Mouse (Mus musculus): ENCODE measurements around the gene Foxj2. TPM values are rescaled to one million over a fixed set of nuclear protein-coding genes. Genes with fewer than 3 reads are reported as not detected.
A peak's percentile ranks its signal among the peaks of the same experiment; 100 is the strongest.

Gene Foxj2
- polyA plus RNA-seq, 1 experiment from 2014 or later: 4.8 TPM

DNA sequence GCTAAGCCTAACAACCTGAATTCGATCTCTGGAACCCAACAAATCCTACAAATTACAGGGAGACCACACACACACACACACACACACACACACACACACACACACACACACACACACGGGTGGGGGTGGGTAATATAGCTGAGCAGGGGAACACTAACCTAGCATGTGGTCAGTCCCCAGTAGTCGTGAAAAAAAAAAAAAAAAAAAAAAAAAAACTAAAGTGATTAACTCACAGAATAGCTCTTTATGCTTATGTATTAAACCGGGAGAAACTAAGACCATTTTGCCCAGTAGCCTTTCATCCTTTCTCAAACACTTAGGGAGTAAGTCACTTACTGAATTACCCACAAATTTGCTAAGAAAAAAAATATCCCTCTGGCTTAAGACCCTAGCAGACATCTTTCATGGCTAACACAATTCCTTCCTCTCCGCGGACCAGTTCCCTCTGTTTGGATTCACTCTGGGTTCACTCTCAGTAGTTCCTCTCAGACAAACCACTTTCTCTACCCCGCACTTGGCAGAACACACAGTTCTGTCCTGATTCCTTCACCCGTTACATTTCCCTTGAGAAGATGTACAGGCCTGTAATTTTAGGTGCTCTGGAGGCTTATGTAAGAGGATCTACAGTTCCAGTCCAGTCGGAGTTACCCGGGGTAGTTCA, 18.9 kb upstream of the Foxj2 start:
- H3K4me1 ChIP-seq: peaks cover 15% of the 10 kb centered on the region
- H3K27me3 ChIP-seq (replicated peaks): peaks cover 10% of the 10 kb centered on the region; the same call in 1 of the 2 replicates
- H3K36me3 ChIP-seq: no peaks in the 10 kb centered on the region
- H3K4me2 ChIP-seq: peak overlapping the region; percentile 100
- H3K4me3 ChIP-seq: peak overlapping the region; percentile 67
- WGBS: 39% methylated on average over 10 of the region's 10 CpGs
- H3K9me3 ChIP-seq: no peaks in the 10 kb centered on the region
- no peak overlapping the region for H3K27ac ChIP-seq (replicated peaks)
- ATAC-seq (ENCODE audit: extremely low read depth, insufficient number of reproducible peaks, low FRiP score, low TSS enrichment): no peak
- H3K9ac ChIP-seq: peak overlapping the region; percentile 84

DNA sequence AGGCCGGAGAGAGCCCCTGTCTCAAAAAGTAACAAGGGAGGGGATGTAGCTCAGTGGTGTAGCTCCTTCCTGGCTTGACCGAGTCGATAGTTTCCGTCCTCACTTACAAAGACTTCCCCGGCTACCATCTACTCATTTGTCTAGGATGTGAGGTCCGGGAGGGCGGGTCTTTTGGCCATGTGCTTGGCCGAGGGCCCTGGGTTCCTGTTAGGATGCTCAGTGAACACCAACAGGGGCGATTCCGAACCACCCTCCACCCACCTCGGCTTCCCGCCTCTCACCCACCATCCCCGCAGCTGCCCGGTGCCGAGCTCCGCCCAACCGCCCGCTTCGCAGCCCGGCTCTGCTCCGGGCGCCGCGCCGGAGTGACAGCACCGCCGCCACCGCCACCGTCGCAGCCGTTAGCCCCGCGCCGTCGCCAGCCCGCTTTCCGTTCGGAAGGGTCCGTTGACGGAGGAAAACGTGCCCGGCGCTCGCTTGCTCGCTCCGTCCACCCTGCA, 18.4 kb upstream of the Foxj2 start, which contains the start of gene Slc2a3:
TSS of gene Slc2a3 (minus strand) at position 340 of the 500 bp plus-strand sequence.
- no peaks in the 10 kb centered on the region for H3K9me3 ChIP-seq
- peak within 1 kb of the TSS; percentile 67 for H3K4me3 ChIP-seq
- H3K27me3 ChIP-seq (replicated peaks): peaks cover 10% of the 10 kb centered on the region; the same call in 1 of the 2 replicates
- peak within 1 kb of the TSS; percentile 84 for H3K9ac ChIP-seq
- H3K27ac ChIP-seq (replicated peaks): 0 out of 2 replicates have a peak within 1 kb of the TSS, but pooled peaks have one; percentile 3
- WGBS: under 1% methylated on average over 46 of the region's 46 CpGs
- H3K4me2 ChIP-seq: peak within 1 kb of the TSS; percentile 100
- peaks cover 15% of the 10 kb centered on the region for H3K4me1 ChIP-seq
- ATAC-seq (ENCODE audit: extremely low read depth, insufficient number of reproducible peaks, low FRiP score, low TSS enrichment): peak; percentile 74
- no peaks in the 10 kb centered on the region for H3K36me3 ChIP-seq

DNA sequence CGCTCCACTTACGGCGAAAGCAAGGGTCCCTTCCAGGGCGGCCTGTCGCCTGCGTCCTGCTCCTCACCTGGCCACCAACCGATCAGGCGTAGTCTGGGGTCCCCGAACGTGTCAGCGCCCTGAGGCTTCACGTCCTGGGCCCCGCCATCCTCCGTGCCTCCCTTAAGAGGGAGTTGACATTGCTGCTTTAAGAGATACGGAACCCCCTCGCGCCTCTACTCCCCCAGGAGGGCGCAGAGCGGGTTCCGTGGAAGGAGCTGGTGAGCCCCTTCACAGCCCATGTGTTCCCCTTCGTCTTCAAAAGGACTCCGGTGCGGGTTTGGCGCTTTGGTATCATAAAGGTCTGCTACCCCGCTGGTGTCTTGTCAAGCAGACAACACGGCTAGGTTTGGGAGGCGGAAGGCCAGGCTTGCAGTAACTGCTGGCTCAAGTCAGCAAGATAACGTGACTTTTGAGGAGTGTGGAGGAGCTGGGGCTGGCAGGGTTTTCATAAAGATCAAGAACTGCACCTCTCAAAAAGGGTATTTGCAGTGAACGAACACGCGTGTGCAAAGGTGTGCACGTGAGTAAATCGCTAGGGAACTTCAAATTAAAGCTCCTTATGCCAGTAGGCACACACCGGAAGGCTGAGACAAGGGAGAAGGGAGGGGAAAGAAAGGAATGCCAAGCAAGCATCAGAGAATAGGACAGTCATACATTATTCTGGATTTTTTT, 17.8 kb upstream of the Foxj2 start:
- H3K27ac ChIP-seq (replicated peaks): 0 out of 2 replicates have a peak overlapping the region, but pooled peaks have one; percentile 3
- WGBS: 2% methylated on average over 34 of the region's 34 CpGs
- peak; percentile 35 for ATAC-seq (ENCODE audit: extremely low read depth, insufficient number of reproducible peaks, low FRiP score, low TSS enrichment)
- no peaks in the 10 kb centered on the region for H3K9me3 ChIP-seq
- peak overlapping the region; percentile 100 for H3K4me2 ChIP-seq
- H3K36me3 ChIP-seq: no peaks in the 10 kb centered on the region
- peak overlapping the region; percentile 84 for H3K9ac ChIP-seq
- H3K27me3 ChIP-seq (replicated peaks): peaks cover 10% of the 10 kb centered on the region; the same call in 1 of the 2 replicates
- H3K4me3 ChIP-seq: peak overlapping the region; percentile 67
- peaks cover 15% of the 10 kb centered on the region for H3K4me1 ChIP-seq

DNA sequence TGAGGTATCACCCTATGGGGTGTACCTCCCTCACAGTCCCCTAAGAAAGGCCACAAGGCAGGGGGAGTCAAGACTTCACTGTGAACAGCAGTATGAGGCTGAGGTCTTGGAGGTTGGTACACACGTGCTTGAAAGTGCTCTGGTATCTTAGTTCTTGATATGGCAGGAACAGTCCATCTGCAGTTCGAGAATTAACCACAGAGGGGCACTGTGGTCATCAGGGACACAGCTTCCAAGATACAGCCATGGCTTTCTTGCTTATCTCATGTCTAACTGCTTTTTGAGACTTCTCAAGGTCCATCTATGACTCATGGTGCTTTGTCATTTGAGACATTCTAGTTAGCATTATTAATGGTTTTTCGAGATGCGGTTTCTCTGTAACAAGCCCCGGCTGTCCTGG, 15.3 kb upstream of the Foxj2 start:
- Histone ChIP-seq H3K9ac (no peak overlapping the region), H3K36me3 (no peaks in the 10 kb centered on the region), H3K27me3 (replicated peaks) (peaks cover 10% of the 10 kb centered on the region; the same call in 1 of the 2 replicates), H3K4me3 (no peak overlapping the region), H3K27ac (replicated peaks) (no peak overlapping the region), H3K4me2 (no peak overlapping the region), H3K9me3 (no peaks in the 10 kb centered on the region), H3K4me1 (peaks cover 15% of the 10 kb centered on the region)
- WGBS: 22% methylated on average over 5 of the region's 5 CpGs
- ATAC-seq (ENCODE audit: extremely low read depth, insufficient number of reproducible peaks, low FRiP score, low TSS enrichment): no peak

DNA sequence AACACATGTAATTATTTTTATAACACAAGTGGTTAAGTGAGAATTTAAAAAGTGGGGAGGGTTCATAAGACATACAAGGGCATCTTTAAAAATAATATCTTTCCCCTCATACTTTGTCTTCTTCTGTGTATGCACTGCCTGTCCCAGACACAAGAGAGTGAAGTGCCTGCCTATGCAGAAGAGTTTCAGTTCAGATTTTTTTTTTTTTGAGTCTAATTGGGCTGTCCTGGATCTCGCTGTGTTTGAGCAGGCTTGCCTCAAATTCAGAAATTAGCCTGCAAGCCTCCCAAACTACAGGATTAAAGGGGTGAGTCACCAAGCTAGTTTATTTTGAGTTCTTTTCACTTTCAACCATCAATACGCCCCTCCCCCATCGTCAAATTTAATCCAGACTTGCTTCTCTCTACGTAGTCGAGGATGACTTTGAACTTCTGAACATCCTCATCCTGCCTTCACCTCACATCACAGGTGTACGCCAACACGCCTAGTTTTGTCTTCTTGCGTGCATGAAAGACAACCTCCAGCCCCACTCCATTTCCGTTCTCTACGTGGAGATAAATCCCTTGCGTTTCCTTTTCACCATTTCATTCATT, 9.6 kb upstream of the Foxj2 start:
- 1% methylated on average over 11 of the region's 11 CpGs for WGBS
- no peaks in the 10 kb centered on the region for H3K9me3 ChIP-seq
- H3K9ac ChIP-seq: peak overlapping the region; percentile 78
- peak overlapping the region; percentile 72 for H3K4me3 ChIP-seq
- no peaks in the 10 kb centered on the region for H3K27me3 ChIP-seq (replicated peaks)
- peaks cover 9% of the 10 kb centered on the region for H3K4me1 ChIP-seq
- H3K36me3 ChIP-seq: no peaks in the 10 kb centered on the region
- peak overlapping the region; percentile 100 for H3K27ac ChIP-seq (replicated peaks)
- peak overlapping the region; percentile 83 for H3K4me2 ChIP-seq
- no peak for ATAC-seq (ENCODE audit: extremely low read depth, insufficient number of reproducible peaks, low FRiP score, low TSS enrichment)

DNA sequence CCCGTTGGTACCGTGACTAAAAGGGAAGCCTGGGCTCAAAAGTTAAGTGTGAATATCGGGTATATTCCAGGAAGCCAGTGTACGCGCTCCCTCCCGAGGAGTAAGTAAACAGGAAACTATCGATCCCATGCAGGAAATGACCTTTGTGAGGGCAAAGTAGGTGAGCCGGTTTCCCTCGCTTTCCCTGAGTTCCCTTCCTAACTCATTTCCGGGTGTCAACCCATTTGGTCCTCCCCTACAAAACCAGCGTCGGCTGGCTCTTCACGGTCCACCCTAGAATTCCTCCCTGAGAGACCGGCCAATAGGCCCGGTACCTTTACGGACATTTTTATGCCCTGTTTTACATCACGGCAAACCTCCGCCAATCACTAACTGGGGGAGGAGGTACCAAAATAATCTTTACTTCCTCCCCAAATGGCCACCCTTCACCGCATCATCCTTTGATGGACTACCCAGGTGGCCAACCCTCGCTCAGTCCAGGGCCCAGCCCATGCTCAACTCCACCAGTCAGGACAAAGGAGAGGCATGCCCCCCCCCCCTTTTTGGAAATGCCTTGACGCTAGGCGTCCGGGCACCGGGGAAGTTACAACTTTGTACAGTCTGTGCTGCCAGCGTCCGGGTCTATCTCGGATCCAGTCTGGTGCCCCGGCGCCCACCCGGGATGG, 9.0 kb upstream of the Foxj2 start:
- whole genome bisulfite sequencing: under 1% methylated on average over 30 of the region's 30 CpGs
- H3K27me3 ChIP-seq (replicated peaks): no peaks in the 10 kb centered on the region
- no peaks in the 10 kb centered on the region for H3K9me3 ChIP-seq
- H3K36me3 ChIP-seq: no peaks in the 10 kb centered on the region
- peak overlapping the region; percentile 86 for H3K9ac ChIP-seq
- peak overlapping the region; percentile 100 for H3K27ac ChIP-seq (replicated peaks)
- ATAC-seq (ENCODE audit: extremely low read depth, insufficient number of reproducible peaks, low FRiP score, low TSS enrichment): peak; percentile 97
- H3K4me3 ChIP-seq: peak overlapping the region; percentile 72
- H3K4me1 ChIP-seq: peaks cover 9% of the 10 kb centered on the region
- H3K4me2 ChIP-seq: peak overlapping the region; percentile 83

DNA sequence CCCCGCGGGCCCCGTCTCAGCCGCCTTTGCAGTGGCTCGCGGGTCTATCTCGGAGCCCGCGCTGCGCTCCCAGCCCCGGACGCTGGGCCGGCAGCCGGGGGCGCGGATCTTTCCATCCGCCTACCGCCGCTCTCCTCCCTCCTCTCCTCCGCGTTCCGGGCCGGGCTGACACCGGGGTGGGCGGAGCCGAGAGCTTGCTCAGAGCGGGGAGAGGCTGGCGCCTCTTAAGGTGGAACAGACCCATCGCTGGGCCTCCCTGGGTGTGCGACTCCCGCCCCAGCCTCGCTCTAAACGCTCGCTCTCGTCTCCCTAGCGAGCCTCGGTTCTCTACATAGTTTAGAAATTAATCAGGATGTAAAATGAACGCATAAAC, 8.4 kb upstream of the Foxj2 start:
- H3K36me3 ChIP-seq: no peaks in the 10 kb centered on the region
- H3K9me3 ChIP-seq: no peaks in the 10 kb centered on the region
- no peaks in the 10 kb centered on the region for H3K27me3 ChIP-seq (replicated peaks)
- H3K4me3 ChIP-seq: peak overlapping the region; percentile 72
- peak overlapping the region; percentile 83 for H3K4me2 ChIP-seq
- 0% methylated on average over 38 of the region's 38 CpGs for WGBS
- H3K27ac ChIP-seq (replicated peaks): peak overlapping the region; percentile 100
- H3K9ac ChIP-seq: peak overlapping the region; percentile 86
- H3K4me1 ChIP-seq: peaks cover 9% of the 10 kb centered on the region
- peak; percentile 92 for ATAC-seq (ENCODE audit: extremely low read depth, insufficient number of reproducible peaks, low FRiP score, low TSS enrichment)

DNA sequence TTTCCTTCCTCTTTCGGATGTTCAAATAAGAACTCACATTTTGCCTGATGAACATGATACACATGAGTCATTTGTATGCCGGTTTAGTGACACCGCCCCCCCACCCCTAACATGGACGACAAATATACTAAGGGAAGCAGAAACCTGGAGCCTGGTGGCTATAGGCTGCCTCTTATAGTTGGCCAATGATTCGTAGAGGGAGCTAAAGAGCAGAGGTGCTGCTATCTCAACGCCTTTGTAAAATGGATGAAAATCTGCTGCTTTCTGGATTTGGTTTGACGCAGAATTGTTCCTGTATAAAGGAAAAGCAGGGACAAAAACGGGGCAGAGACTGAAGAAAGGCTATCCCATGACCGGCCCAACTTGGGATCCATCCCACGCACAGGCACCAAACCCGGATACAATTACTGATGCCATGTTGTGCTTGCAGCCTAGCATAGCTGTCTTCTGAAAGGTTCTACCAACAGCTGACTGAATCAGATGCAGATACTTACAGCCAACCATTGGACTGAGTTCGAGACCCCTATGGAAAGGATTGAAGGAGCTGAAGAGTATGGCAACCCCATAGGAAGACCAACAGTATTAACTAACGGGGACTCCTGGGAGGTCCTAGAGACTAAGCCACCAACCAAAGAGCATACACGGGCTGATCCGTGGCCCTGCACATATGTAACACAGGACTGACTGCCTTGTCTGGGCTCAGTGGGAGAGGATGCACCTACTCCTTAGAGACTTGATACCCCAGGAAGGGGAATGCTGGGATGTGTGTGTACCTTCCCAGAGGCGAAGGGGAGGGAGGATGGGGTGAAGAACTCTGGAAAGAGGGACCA, 7.7 kb upstream of the Foxj2 start:
- WGBS: 27% methylated on average over 16 of the region's 16 CpGs
- peak overlapping the region; percentile 72 for H3K4me3 ChIP-seq
- peak overlapping the region; percentile 86 for H3K9ac ChIP-seq
- no peak for ATAC-seq (ENCODE audit: extremely low read depth, insufficient number of reproducible peaks, low FRiP score, low TSS enrichment)
- H3K4me1 ChIP-seq: peaks cover 9% of the 10 kb centered on the region
- H3K9me3 ChIP-seq: no peaks in the 10 kb centered on the region
- peak overlapping the region; percentile 100 for H3K27ac ChIP-seq (replicated peaks)
- H3K4me2 ChIP-seq: peak overlapping the region; percentile 83
- H3K36me3 ChIP-seq: no peaks in the 10 kb centered on the region
- H3K27me3 ChIP-seq (replicated peaks): no peaks in the 10 kb centered on the region

DNA sequence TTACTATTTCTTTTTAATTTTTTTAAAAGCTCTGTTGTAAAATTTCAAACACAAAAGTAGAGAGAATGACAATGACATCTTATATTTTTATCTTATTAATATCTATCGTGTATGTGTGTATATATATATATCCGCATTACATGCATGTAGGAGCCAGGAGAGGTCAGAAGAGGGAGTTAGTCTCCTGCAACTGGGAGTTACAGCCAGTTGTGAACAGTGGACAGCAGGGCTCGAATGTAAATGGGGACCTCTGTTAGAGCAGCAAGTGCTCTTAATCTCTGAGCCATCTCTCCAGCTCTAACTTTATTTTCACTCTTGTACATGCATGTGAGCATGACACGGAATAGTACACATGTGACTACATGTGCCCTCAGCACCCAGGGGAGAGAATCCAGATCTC, 7.0 kb upstream of the Foxj2 start:
- Histone ChIP-seq H3K4me3 (no peak overlapping the region), H3K9me3 (no peaks in the 10 kb centered on the region), H3K27me3 (replicated peaks) (no peaks in the 10 kb centered on the region), H3K36me3 (no peaks in the 10 kb centered on the region), H3K4me1 (peaks cover 9% of the 10 kb centered on the region), H3K9ac (no peak overlapping the region), H3K4me2 (no peak overlapping the region), H3K27ac (replicated peaks) (no peak overlapping the region)
- no peak for ATAC-seq (ENCODE audit: extremely low read depth, insufficient number of reproducible peaks, low FRiP score, low TSS enrichment)
- 86% methylated on average over 4 of the region's 4 CpGs for WGBS

DNA sequence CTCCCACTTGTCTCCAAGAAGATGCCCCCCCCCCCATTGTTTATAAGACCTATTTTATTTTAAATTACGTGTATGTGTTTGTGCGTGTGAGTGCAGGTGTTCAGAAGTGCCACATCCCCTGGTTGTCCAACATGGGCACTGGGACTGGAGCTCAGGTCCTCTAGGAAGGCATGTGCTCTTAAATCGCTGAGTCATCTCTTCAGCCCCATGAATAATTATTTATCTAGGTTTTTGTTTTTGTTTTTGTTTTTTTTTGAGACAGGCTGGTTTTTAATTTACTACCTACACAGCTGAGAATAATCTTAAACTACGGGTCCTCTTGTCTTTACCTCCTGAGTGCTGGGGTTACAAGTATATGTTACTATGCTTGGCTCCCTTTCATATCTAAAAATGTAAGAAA, 6.1 kb upstream of the Foxj2 start:
- 88% methylated on average over 4 of the region's 4 CpGs for WGBS

More for the DNA sequence above, 6.1 kb upstream of the Foxj2 start:
- H3K4me2 ChIP-seq: no peak overlapping the region
- no peak overlapping the region for H3K4me3 ChIP-seq
- peaks cover 9% of the 10 kb centered on the region for H3K4me1 ChIP-seq
- no peaks in the 10 kb centered on the region for H3K36me3 ChIP-seq
- no peaks in the 10 kb centered on the region for H3K27me3 ChIP-seq (replicated peaks)
- H3K9me3 ChIP-seq: no peaks in the 10 kb centered on the region
- no peak overlapping the region for H3K27ac ChIP-seq (replicated peaks)
- H3K9ac ChIP-seq: no peak overlapping the region; the same call in 1 of the 2 replicates
- no peak for ATAC-seq (ENCODE audit: extremely low read depth, insufficient number of reproducible peaks, low FRiP score, low TSS enrichment)

Measured in heart, embryonic 13.5 days (tissue).